Mouse (Mus musculus): ENCODE measurements at regions not wholly inside any gene's neighbourhood (a gene's known extent, or its start where the extent isn't known, plus 50 kb on each side); places are given as distances from the start of the nearest gene placed in this dataset.

GRCm38 (mm10) chr2:128278124-128278432 lies 152.2 kb downstream of the Bcl2l11 start:
- TF ChIP-seq CTCF (IDR thresholded peaks at IDR 0.05; ENCODE audit: control insufficient read depth, insufficient read depth, insufficient replicate concordance, low read depth, low read length): no peak
- TF ChIP-seq POLR2A (IDR thresholded peaks at IDR 0.05; ENCODE audit: control insufficient read depth, low read depth, low read length): no peak
- no peaks in the 10 kb centered on the region for H3K36me3 ChIP-seq (ENCODE audit: control insufficient read depth, insufficient read depth, low read length)
- H3K27ac ChIP-seq (ENCODE audit: control insufficient read depth, insufficient read depth, low read depth, low read length): no peak overlapping the region
- H3K4me1 ChIP-seq (ENCODE audit: control insufficient read depth, insufficient read depth, low read length): no peaks in the 10 kb centered on the region; the same call in 1 of the 2 replicates
- no peak overlapping the region for H3K4me3 ChIP-seq (ENCODE audit: control insufficient read depth, low read depth, low read length)
- H3K27me3 ChIP-seq (ENCODE audit: control insufficient read depth, insufficient read depth, low read length): no peaks in the 10 kb centered on the region

GRCm38 (mm10) chr2:128278608-128279081 lies 152.8 kb downstream of the Bcl2l11 start:
- no peaks in the 10 kb centered on the region; the same call in 1 of the 2 replicates for H3K4me1 ChIP-seq (ENCODE audit: control insufficient read depth, insufficient read depth, low read length)
- H3K36me3 ChIP-seq (ENCODE audit: control insufficient read depth, insufficient read depth, low read length): no peaks in the 10 kb centered on the region
- no peak overlapping the region for H3K27ac ChIP-seq (ENCODE audit: control insufficient read depth, insufficient read depth, low read depth, low read length)
- TF ChIP-seq CTCF (IDR thresholded peaks at IDR 0.05; ENCODE audit: control insufficient read depth, insufficient read depth, insufficient replicate concordance, low read depth, low read length): no peak
- no peak overlapping the region for H3K4me3 ChIP-seq (ENCODE audit: control insufficient read depth, low read depth, low read length)
- no peaks in the 10 kb centered on the region for H3K27me3 ChIP-seq (ENCODE audit: control insufficient read depth, insufficient read depth, low read length)

- Histone ChIP-seq H3K4me3 (ENCODE audit: control insufficient read depth, low read depth, low read length) (no peak overlapping the region), H3K27ac (ENCODE audit: control insufficient read depth, insufficient read depth, low read depth, low read length) (no peak overlapping the region), H3K4me1 (ENCODE audit: control insufficient read depth, insufficient read depth, low read length) (no peaks in the 10 kb centered on the region; the same call in 1 of the 2 replicates), H3K36me3 (ENCODE audit: control insufficient read depth, insufficient read depth, low read length) (no peaks in the 10 kb centered on the region), H3K27me3 (ENCODE audit: control insufficient read depth, insufficient read depth, low read length) (no peaks in the 10 kb centered on the region)
- TF ChIP-seq POLR2A (IDR thresholded peaks at IDR 0.05; ENCODE audit: control insufficient read depth, low read depth, low read length) (no peak), CTCF (IDR thresholded peaks at IDR 0.05; ENCODE audit: control insufficient read depth, insufficient read depth, insufficient replicate concordance, low read depth, low read length) (no peak)
Observed at GRCm38 (mm10) chr2:128279127-128279710, 153.4 kb downstream of the Bcl2l11 start.

- H3K27ac ChIP-seq (ENCODE audit: control insufficient read depth, insufficient read depth, low read depth, low read length): no peak overlapping the region
- no peaks in the 10 kb centered on the region; the same call in 1 of the 2 replicates for H3K4me1 ChIP-seq (ENCODE audit: control insufficient read depth, insufficient read depth, low read length)
- no peak overlapping the region for H3K4me3 ChIP-seq (ENCODE audit: control insufficient read depth, low read depth, low read length)
- no peaks in the 10 kb centered on the region for H3K27me3 ChIP-seq (ENCODE audit: control insufficient read depth, insufficient read depth, low read length)
- H3K36me3 ChIP-seq (ENCODE audit: control insufficient read depth, insufficient read depth, low read length): no peaks in the 10 kb centered on the region
- TF ChIP-seq POLR2A (IDR thresholded peaks at IDR 0.05; ENCODE audit: control insufficient read depth, low read depth, low read length): no peak
Observed at GRCm38 (mm10) chr2:128282591-128282990, 156.8 kb downstream of the Bcl2l11 start.

- H3K36me3 ChIP-seq (ENCODE audit: control insufficient read depth, insufficient read depth, low read length): no peaks in the 10 kb centered on the region
- TF ChIP-seq POLR2A (IDR thresholded peaks at IDR 0.05; ENCODE audit: control insufficient read depth, low read depth, low read length) (no peak), CTCF (IDR thresholded peaks at IDR 0.05; ENCODE audit: control insufficient read depth, insufficient read depth, insufficient replicate concordance, low read depth, low read length) (no peak)
- H3K4me3 ChIP-seq (ENCODE audit: control insufficient read depth, low read depth, low read length): no peak overlapping the region
- H3K27me3 ChIP-seq (ENCODE audit: control insufficient read depth, insufficient read depth, low read length): no peaks in the 10 kb centered on the region
- no peak overlapping the region for H3K27ac ChIP-seq (ENCODE audit: control insufficient read depth, insufficient read depth, low read depth, low read length)
- H3K4me1 ChIP-seq (ENCODE audit: control insufficient read depth, insufficient read depth, low read length): no peaks in the 10 kb centered on the region
Observed at GRCm38 (mm10) chr2:128284822-128285421, 159.1 kb downstream of the Bcl2l11 start.

- H3K4me1 ChIP-seq (ENCODE audit: control insufficient read depth, insufficient read depth, low read length): no peaks in the 10 kb centered on the region
- H3K27ac ChIP-seq (ENCODE audit: control insufficient read depth, insufficient read depth, low read depth, low read length): no peak overlapping the region
- H3K4me3 ChIP-seq (ENCODE audit: control insufficient read depth, low read depth, low read length): no peak overlapping the region
- TF ChIP-seq CTCF (IDR thresholded peaks at IDR 0.05; ENCODE audit: control insufficient read depth, insufficient read depth, insufficient replicate concordance, low read depth, low read length) (no peak), POLR2A (IDR thresholded peaks at IDR 0.05; ENCODE audit: control insufficient read depth, low read depth, low read length) (no peak)
- H3K27me3 ChIP-seq (ENCODE audit: control insufficient read depth, insufficient read depth, low read length): no peaks in the 10 kb centered on the region
- H3K36me3 ChIP-seq (ENCODE audit: control insufficient read depth, insufficient read depth, low read length): no peaks in the 10 kb centered on the region
Observed at GRCm38 (mm10) chr2:128285457-128285856, 159.6 kb downstream of the Bcl2l11 start.

GRCm38 (mm10) chr2:128288138-128288551 lies 162.3 kb downstream of the Bcl2l11 start:
- no peaks in the 10 kb centered on the region for H3K27me3 ChIP-seq (ENCODE audit: control insufficient read depth, insufficient read depth, low read length)
- H3K27ac ChIP-seq (ENCODE audit: control insufficient read depth, insufficient read depth, low read depth, low read length): no peak overlapping the region
- no peak for TF ChIP-seq CTCF (IDR thresholded peaks at IDR 0.05; ENCODE audit: control insufficient read depth, insufficient read depth, insufficient replicate concordance, low read depth, low read length)
- TF ChIP-seq POLR2A (IDR thresholded peaks at IDR 0.05; ENCODE audit: control insufficient read depth, low read depth, low read length): no peak

More at GRCm38 (mm10) chr2:128288138-128288551, 162.3 kb downstream of the Bcl2l11 start:
- H3K4me1 ChIP-seq (ENCODE audit: control insufficient read depth, insufficient read depth, low read length): no peaks in the 10 kb centered on the region
- H3K36me3 ChIP-seq (ENCODE audit: control insufficient read depth, insufficient read depth, low read length): no peaks in the 10 kb centered on the region
- no peak overlapping the region for H3K4me3 ChIP-seq (ENCODE audit: control insufficient read depth, low read depth, low read length)
